Mouse (Mus musculus) cerebellum, adult 11-12 months (tissue): ENCODE results near the gene Smad1.
A peak's percentile ranks its signal among the peaks of the same experiment; 100 is the strongest.

ENCODE experiments used
- DNase-seq: peaks from one replicate; pipeline ENCODE4 v3.0.0; 2022

Gene Smad1

GRCm38 (mm10) chr8:79350805-79351204 is 48.5 kb downstream of the Smad1 start:
- no peak for DNase-seq

GRCm38 (mm10) chr8:79350094-79350593 is 49.2 kb downstream of the Smad1 start:
- peak; percentile 90 for DNase-seq

- no peak for DNase-seq
Measured at GRCm38 (mm10) chr8:79346414-79346813, 52.9 kb downstream of the Smad1 start.

GRCm38 (mm10) chr8:79345856-79346255 is 53.5 kb downstream of the Smad1 start:
- DNase-seq, result no peak

GRCm38 (mm10) chr8:79341236-79341635 is 58.1 kb downstream of the Smad1 start:
- DNase-seq, result no peak

GRCm38 (mm10) chr8:79339555-79339954 is 59.8 kb downstream of the Smad1 start:
- no peak for DNase-seq

- no peak for DNase-seq
Measured at GRCm38 (mm10) chr8:79338619-79339018, 60.7 kb downstream of the Smad1 start.

- no peak for DNase-seq
Measured at GRCm38 (mm10) chr8:79332109-79332900, 67.0 kb downstream of the Smad1 start.

GRCm38 (mm10) chr8:79331571-79331970 is 67.7 kb downstream of the Smad1 start:
- no peak for DNase-seq

GRCm38 (mm10) chr8:79331017-79331416 is 68.3 kb downstream of the Smad1 start:
- no peak for DNase-seq

- no peak for DNase-seq
Measured at GRCm38 (mm10) chr8:79329735-79330134, 69.6 kb downstream of the Smad1 start.

- DNase-seq, result no peak
Measured at GRCm38 (mm10) chr8:79329182-79329581, 70.1 kb downstream of the Smad1 start.

GRCm38 (mm10) chr8:79325510-79325909 is 73.8 kb downstream of the Smad1 start:
- DNase-seq, result no peak

GRCm38 (mm10) chr8:79324928-79325327 is 74.4 kb downstream of the Smad1 start:
- no peak for DNase-seq

- no peak for DNase-seq
Measured at GRCm38 (mm10) chr8:79324036-79324435, 75.3 kb downstream of the Smad1 start.

GRCm38 (mm10) chr8:79323121-79323520 is 76.2 kb downstream of the Smad1 start:
- DNase-seq, result no peak

GRCm38 (mm10) chr8:79310801-79311200 is 88.5 kb downstream of the Smad1 start:
- DNase-seq, result no peak

GRCm38 (mm10) chr8:79305941-79306340 is 93.4 kb downstream of the Smad1 start:
- no peak for DNase-seq

GRCm38 (mm10) chr8:79301548-79301947 is 97.8 kb downstream of the Smad1 start:
- DNase-seq, result no peak

GRCm38 (mm10) chr8:79299704-79300103 is 99.6 kb downstream of the Smad1 start:
- DNase-seq, result no peak

- peak; percentile 23 for DNase-seq
Measured at GRCm38 (mm10) chr8:79297763-79298162, 101.6 kb downstream of the Smad1 start.

GRCm38 (mm10) chr8:79295276-79296105 is 103.8 kb downstream of the Smad1 start:
- no peak for DNase-seq

- peak; percentile 97 for DNase-seq
Measured at GRCm38 (mm10) chr8:79294610-79295275, 104.6 kb downstream of the Smad1 start, which contains the start of gene Mmaa. Mmaa (minus strand) TSS chr8:79294937.
